Mouse (Mus musculus) lung, embryonic 15.5 days (tissue): ENCODE results near the gene Fryl. TPM values are rescaled to one million over a fixed set of nuclear protein-coding genes. Genes with fewer than 3 reads are reported as not detected.

Source experiments
- ATAC-seq: fragments of 200-750 bp; cut with Nextera tagmentation; 2 replicates; pipeline ENCODE4 v1.8.0; 2017; ENCODE audit warnings: moderate number of reproducible peaks, borderline replicate concordance; ENCODE audit not compliant: low FRiP score, low TSS enrichment; ENCODE audit errors: extremely low read depth
- H3K27ac ChIP-seq: fragments of 300-500 bp; sonication (generic); 2 replicates; pipeline ENCODE4 v1.5.1; 2015; ENCODE audit warnings: moderate library complexity, mild to moderate bottlenecking, inconsistent platforms
- H3K27me3 ChIP-seq: fragments of 300-500 bp; sonication (generic); 2 replicates; pipeline ENCODE4 v1.6.1; 2015; ENCODE audit warnings: inconsistent platforms
- H3K36me3 ChIP-seq: fragments of 300-500 bp; sonication (generic); 2 replicates; pipeline ENCODE4 v1.6.1; 2015; ENCODE audit warnings: inconsistent platforms
- H3K4me1 ChIP-seq: fragments of 300-500 bp; sonication (generic); 2 replicates; pipeline ENCODE4 v1.6.1; 2015; ENCODE audit warnings: inconsistent platforms
- H3K4me2 ChIP-seq: fragments of 300-500 bp; sonication (generic); 2 replicates; pipeline ENCODE4 v1.6.1; 2015; ENCODE audit warnings: inconsistent platforms, mild to moderate bottlenecking, moderate library complexity
- H3K4me3 ChIP-seq: fragments of 300-500 bp; sonication (generic); 2 replicates; pipeline ENCODE4 v1.5.1; 2015; ENCODE audit warnings: mild to moderate bottlenecking, inconsistent platforms
- H3K9ac ChIP-seq: fragments of 300-500 bp; sonication (generic); 2 replicates; pipeline ENCODE4 v1.6.1; 2015; ENCODE audit warnings: inconsistent platforms
- H3K9me3 ChIP-seq: fragments of 300-500 bp; sonication (generic); 2 replicates; pipeline ENCODE4 v1.6.1; 2016; ENCODE audit warnings: inconsistent platforms
- WGBS: fragments of 180-500 bp; shearing (Covaris S2); methylation state at CpG from one replicate; pipeline ENCODE4 v1.1.7; 2015; 5-methylcytosine and 5-hydroxymethylcytosine counted together
- polyA plus RNA-seq: library from polyadenylated mRNA; unstranded; fragments of >200 nt; fragmentation: Nextera tagmentation; extraction: Ambion mirVana; gene quantifications from 2 replicates; pipeline ENCODE4 v1.2.1, GENCODE M21; 2015

Fryl gene
- polyA plus RNA-seq, 1 experiment from 2014 or later, result 24.5 TPM

DNA sequence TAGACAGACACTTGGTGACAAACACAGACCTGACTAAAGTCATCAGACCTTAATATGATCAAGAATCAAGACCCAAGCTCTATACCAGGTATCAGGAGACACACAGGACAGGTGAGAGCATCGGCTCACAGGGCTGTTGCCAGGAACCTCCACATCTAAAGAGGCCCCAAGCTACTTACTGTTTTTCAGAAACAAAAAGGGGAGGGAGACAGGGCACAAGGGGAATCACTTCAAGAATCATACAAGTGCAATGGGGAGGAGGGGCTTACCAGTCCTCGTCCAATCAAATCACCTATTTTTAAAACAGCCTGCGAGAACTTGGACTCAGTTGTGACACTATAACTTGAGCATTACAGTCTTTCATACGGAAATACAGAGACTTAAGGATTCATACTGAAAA lies 38.4 kb downstream of the Fryl start:
- H3K27me3 ChIP-seq, result no peaks in the 10 kb centered on the region
- H3K4me1 ChIP-seq, result no peaks in the 10 kb centered on the region
- H3K4me3 ChIP-seq, result no peak overlapping the region
- H3K9ac ChIP-seq, result no peak overlapping the region
- no peak overlapping the region for H3K4me2 ChIP-seq
- no peaks in the 10 kb centered on the region for H3K9me3 ChIP-seq
- peaks cover 10% of the 10 kb centered on the region; the same call in 1 of the 2 replicates for H3K36me3 ChIP-seq
- no peak for ATAC-seq
- 91% methylated on average over 4 of the region's 4 CpGs for WGBS
- H3K27ac ChIP-seq, result no peak overlapping the region

DNA sequence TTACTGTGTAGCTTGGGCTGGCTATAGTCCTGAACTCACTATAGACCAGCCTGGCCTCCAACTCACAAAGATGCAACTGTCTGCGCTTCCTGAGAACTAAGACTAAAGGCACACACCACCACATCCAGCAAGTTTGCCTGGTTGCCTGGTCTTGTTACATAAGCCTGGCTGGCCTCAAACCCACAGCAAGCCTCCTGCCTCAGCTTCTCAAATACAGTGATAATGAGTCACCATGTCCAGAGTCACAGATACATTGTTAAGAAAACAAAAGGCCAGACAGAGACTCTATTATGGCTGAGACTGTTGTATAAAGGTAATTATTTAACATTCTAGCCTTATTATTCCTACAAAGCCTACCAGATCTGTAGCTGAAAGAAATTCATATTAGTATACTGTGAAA lies 39.3 kb downstream of the Fryl start:
- Histone ChIP-seq H3K27ac (no peak overlapping the region), H3K4me3 (no peak overlapping the region), H3K9me3 (no peaks in the 10 kb centered on the region), H3K9ac (no peak overlapping the region), H3K27me3 (no peaks in the 10 kb centered on the region), H3K4me1 (no peaks in the 10 kb centered on the region), H3K36me3 (peaks cover 10% of the 10 kb centered on the region; the same call in 1 of the 2 replicates), H3K4me2 (no peak overlapping the region)
- WGBS, result 91% methylated on average over 1 of the region's 1 CpGs
- no peak for ATAC-seq

GRCm38 (mm10) chr5:73216014-73216413 lies 40.4 kb downstream of the Fryl start:
- Histone ChIP-seq H3K36me3 (peaks cover 10% of the 10 kb centered on the region; the same call in 1 of the 2 replicates), H3K9me3 (no peaks in the 10 kb centered on the region), H3K4me3 (no peak overlapping the region), H3K4me1 (no peaks in the 10 kb centered on the region), H3K27ac (no peak overlapping the region), H3K27me3 (no peaks in the 10 kb centered on the region), H3K9ac (no peak overlapping the region), H3K4me2 (no peak overlapping the region)
- WGBS, result 90% methylated on average over 9 of the region's 9 CpGs
- no peak for ATAC-seq

GRCm38 (mm10) chr5:73212446-73212845 lies 44.0 kb downstream of the Fryl start:
- WGBS, result 81% methylated on average over 9 of the region's 9 CpGs
- Histone ChIP-seq H3K9me3 (no peaks in the 10 kb centered on the region), H3K36me3 (peaks cover 6% of the 10 kb centered on the region; the same call in 1 of the 2 replicates), H3K27me3 (no peaks in the 10 kb centered on the region), H3K4me1 (no peaks in the 10 kb centered on the region), H3K9ac (no peak overlapping the region), H3K4me3 (no peak overlapping the region), H3K27ac (no peak overlapping the region), H3K4me2 (no peak overlapping the region)
- ATAC-seq, result no peak

DNA sequence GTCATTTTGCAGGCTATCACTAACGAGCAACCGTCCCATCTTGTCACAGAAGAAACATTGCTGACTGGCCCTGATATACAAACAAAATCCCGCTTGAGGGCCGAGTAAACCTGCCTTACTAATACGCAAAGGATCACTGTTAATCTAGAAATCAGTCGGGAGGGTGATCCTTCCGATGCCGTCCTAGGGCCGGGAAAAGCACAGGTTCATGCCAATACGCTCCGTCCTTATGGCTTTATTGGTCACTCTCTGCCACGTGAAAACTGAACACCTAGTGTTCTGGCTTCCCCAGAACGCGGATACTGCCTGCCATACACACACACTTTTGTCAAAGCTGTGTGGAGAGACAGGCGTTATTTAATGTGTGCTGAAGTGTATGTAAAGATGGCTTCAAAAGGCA lies 44.5 kb downstream of the Fryl start:
- no peaks in the 10 kb centered on the region for H3K9me3 ChIP-seq
- H3K36me3 ChIP-seq, result peaks cover 6% of the 10 kb centered on the region; the same call in 1 of the 2 replicates
- H3K27ac ChIP-seq, result no peak overlapping the region
- no peak for ATAC-seq
- H3K4me2 ChIP-seq, result no peak overlapping the region
- no peak overlapping the region for H3K4me3 ChIP-seq
- 85% methylated on average over 15 of the region's 15 CpGs for WGBS
- H3K9ac ChIP-seq, result no peak overlapping the region
- H3K4me1 ChIP-seq, result no peaks in the 10 kb centered on the region
- no peaks in the 10 kb centered on the region for H3K27me3 ChIP-seq

- no peak overlapping the region for H3K27ac ChIP-seq
- H3K4me1 ChIP-seq, result no peaks in the 10 kb centered on the region
- 90% methylated on average over 6 of the region's 6 CpGs for whole genome bisulfite sequencing
- no peak for ATAC-seq
- no peaks in the 10 kb centered on the region for H3K9me3 ChIP-seq
- no peak overlapping the region for H3K4me3 ChIP-seq
- H3K9ac ChIP-seq, result no peak overlapping the region
- H3K4me2 ChIP-seq, result no peak overlapping the region
- no peaks in the 10 kb centered on the region for H3K27me3 ChIP-seq
- peaks cover 6% of the 10 kb centered on the region; the same call in 1 of the 2 replicates for H3K36me3 ChIP-seq
Measured at GRCm38 (mm10) chr5:73210971-73211315, 45.5 kb downstream of the Fryl start.

DNA sequence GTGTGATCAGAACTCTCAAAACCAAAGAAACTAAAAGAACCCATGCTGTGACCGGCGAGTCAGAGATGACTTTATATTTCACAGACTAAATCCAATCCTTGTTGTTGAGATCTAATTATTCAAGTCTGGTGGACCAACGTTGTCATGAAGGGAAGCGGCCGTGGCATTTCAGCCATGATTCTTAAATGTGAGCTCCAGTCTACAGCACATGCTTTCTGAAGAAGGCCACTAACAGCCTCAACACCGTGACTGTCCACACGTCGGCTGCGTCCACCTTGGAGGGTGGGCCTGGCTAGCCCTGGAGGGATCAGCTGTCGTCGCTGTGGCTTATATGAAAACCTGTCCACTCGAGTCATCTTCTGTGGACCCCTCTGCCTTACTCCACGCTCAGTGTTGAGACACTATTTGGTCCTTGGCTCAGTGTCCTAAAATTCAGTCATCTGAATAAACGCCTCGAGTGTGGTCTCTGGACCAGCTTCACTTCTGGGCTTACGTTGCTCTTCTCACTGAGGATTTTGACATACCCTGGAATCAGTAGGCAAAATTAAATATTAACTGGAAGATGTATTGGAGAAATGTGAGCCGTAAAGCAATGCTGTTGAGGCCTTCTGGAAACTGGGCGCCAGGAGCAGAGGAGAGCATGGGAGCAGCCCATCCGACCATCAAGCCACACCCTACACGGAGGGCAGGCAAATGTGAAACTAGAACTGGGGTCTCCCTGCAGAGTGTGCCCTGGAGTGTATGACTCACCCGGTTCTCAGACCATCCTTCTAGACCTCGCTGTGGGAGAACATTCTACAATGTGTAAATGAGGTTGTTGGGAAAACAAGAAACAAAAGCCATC lies 46.1 kb downstream of the Fryl start:
- WGBS, result 89% methylated on average over 22 of the region's 22 CpGs
- no peak overlapping the region for H3K9ac ChIP-seq
- no peak overlapping the region for H3K27ac ChIP-seq
- H3K4me1 ChIP-seq, result no peaks in the 10 kb centered on the region
- no peak overlapping the region for H3K4me2 ChIP-seq
- no peak for ATAC-seq
- H3K27me3 ChIP-seq, result no peaks in the 10 kb centered on the region
- H3K4me3 ChIP-seq, result no peak overlapping the region
- H3K9me3 ChIP-seq, result no peaks in the 10 kb centered on the region
- H3K36me3 ChIP-seq, result peaks cover 6% of the 10 kb centered on the region; the same call in 1 of the 2 replicates

- Histone ChIP-seq H3K9me3 (no peaks in the 10 kb centered on the region), H3K9ac (no peak overlapping the region), H3K4me2 (no peak overlapping the region), H3K4me3 (no peak overlapping the region), H3K27me3 (no peaks in the 10 kb centered on the region), H3K4me1 (no peaks in the 10 kb centered on the region), H3K27ac (no peak overlapping the region), H3K36me3 (peaks cover 6% of the 10 kb centered on the region; the same call in 1 of the 2 replicates)
- 70% methylated on average over 20 of the region's 20 CpGs for WGBS
- ATAC-seq, result no peak
Measured at GRCm38 (mm10) chr5:73209201-73210096, 47.0 kb downstream of the Fryl start.

DNA sequence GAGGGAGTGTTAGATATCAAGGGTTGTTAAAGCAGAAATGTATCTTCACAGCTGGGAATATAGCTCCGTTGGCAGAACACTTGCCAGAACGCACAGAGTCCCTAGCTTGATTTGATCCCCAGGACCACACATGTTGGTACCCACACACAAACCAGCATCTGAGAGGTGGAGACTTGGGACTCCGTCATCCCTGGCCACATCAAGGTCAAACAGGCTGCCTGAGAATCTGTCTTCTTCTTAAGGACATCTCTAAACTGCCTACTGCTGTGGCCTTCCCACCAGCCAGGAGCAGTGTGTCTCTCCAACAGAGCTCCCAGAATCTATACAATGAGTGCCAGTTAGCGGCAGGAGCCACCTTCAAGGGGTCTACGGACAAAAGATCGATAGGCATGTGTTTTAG lies 47.8 kb downstream of the Fryl start:
- H3K9me3 ChIP-seq, result no peaks in the 10 kb centered on the region
- no peak overlapping the region for H3K4me3 ChIP-seq
- no peak overlapping the region for H3K4me2 ChIP-seq
- no peaks in the 10 kb centered on the region for H3K4me1 ChIP-seq
- peaks cover 6% of the 10 kb centered on the region; the same call in 1 of the 2 replicates for H3K36me3 ChIP-seq
- no peak overlapping the region for H3K27ac ChIP-seq
- H3K9ac ChIP-seq, result no peak overlapping the region
- ATAC-seq, result no peak
- WGBS, result 78% methylated on average over 6 of the region's 6 CpGs
- H3K27me3 ChIP-seq, result no peaks in the 10 kb centered on the region

- 73% methylated on average over 9 of the region's 9 CpGs for WGBS
- Histone ChIP-seq H3K4me1 (no peaks in the 10 kb centered on the region), H3K36me3 (peaks cover 6% of the 10 kb centered on the region; the same call in 1 of the 2 replicates), H3K9me3 (no peaks in the 10 kb centered on the region), H3K27ac (no peak overlapping the region), H3K4me2 (no peak overlapping the region), H3K9ac (no peak overlapping the region), H3K27me3 (no peaks in the 10 kb centered on the region), H3K4me3 (no peak overlapping the region)
- ATAC-seq, result no peak
Measured at GRCm38 (mm10) chr5:73206722-73207121, 49.7 kb downstream of the Fryl start.

GRCm38 (mm10) chr5:73205996-73206629 lies 50.3 kb downstream of the Fryl start:
- H3K9ac ChIP-seq, result no peak overlapping the region
- no peaks in the 10 kb centered on the region for H3K9me3 ChIP-seq
- no peaks in the 10 kb centered on the region for H3K27me3 ChIP-seq
- no peaks in the 10 kb centered on the region for H3K4me1 ChIP-seq
- 69% methylated on average over 8 of the region's 8 CpGs for WGBS
- H3K4me3 ChIP-seq, result no peak overlapping the region
- H3K36me3 ChIP-seq, result peaks cover 6% of the 10 kb centered on the region; the same call in 1 of the 2 replicates
- no peak overlapping the region for H3K27ac ChIP-seq
- ATAC-seq, result no peak
- H3K4me2 ChIP-seq, result no peak overlapping the region
